Mouse (Mus musculus) right cerebral cortex, postnatal 36 days (tissue): ENCODE data around the gene Slc10a3.
"Not testable (repeated sequence)": the region's sequence is repeated elsewhere in the genome, so short reads cannot be mapped to it uniquely, and the experiment has no call there.

Source experiments
- DNase-seq, 2 experiments: peaks; one replicate each; pipeline ENCODE4 v3.0.0; 2022; ENCODE audit warnings: low spot score in 2 of 2, mixed read lengths in 1 of 2

Slc10a3 gene

DNA sequence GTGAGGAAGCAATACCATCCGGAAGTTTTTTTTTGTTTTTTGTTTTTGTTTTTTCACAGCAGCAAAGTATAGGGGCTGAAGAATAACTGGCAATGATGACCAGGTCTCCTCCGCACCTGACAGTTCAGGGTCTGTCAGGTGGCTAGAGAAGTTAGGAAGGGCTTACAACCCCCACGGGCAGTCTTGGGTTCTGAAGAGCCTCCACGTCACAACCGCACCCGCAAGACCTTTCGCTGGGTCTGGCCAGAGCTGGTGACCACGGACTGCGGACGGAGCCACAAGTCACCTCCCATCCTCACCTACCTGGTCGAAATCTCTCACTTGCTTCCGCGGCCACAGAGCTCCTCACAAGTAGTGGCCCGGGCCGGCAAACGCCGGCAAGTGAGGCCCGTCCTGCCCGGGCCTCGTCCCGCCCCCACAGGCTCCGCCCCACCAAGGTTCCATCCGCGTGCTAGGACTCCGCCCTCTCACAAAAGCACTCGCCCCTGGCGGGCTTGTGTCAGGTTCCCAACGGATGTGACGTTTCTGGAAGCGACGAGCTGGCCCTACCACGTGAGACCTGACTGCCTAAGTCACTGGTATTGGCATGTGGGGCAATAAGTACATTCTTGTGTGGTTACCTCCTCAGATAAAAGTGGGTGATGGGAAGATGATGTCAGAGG, at the start of gene Slc10a3, which contains the start of gene Ubl4a:
Slc10a3 (minus strand) TSS at position 462 of the 662 bp plus-strand sequence.
Ubl4a (minus strand) TSS at position 331 of the 662 bp plus-strand sequence.
- peak; percentile 74 to 78 for DNase-seq

DNA sequence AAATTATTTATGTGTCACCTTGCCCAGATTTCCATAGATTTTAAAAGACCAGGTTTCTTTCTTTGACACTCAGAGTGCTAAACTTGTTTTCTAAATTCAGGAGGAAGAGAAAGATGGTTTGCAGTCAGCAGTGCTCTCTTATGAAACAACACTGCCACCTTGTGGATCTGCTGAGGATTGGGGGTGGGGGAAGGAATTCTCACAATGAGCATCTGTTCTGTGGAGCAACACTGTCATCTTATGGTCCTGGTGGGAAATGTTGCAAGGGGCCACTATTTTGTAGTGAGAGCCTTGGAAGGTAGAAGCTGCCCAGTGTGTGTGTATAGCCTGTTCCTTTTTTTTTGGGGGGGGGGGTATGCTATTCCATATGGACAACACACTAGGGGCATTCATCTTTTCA, 40.2 kb upstream of the Slc10a3 start:
- peak; percentile 32 to 56 for DNase-seq

DNA sequence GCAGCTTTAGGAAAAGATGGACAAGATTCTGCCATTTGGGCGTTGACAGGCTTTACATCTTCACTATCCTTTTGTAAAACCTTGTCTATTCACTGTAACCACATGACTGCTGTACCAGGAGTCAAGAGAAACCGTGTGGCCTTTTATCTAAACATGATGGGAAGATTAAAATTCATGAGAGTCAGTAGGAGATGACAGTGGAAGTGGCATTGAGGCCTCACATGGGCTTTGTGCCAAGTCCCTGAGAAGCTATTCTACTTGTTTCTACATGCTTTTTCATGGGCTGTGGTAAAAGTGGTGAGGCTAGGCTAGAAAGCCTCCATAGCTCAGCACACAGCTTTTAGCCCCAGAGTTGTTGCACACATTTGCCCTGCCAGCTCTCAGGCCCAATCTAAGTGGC, 35.2 kb upstream of the Slc10a3 start:
- no peak for DNase-seq

DNA sequence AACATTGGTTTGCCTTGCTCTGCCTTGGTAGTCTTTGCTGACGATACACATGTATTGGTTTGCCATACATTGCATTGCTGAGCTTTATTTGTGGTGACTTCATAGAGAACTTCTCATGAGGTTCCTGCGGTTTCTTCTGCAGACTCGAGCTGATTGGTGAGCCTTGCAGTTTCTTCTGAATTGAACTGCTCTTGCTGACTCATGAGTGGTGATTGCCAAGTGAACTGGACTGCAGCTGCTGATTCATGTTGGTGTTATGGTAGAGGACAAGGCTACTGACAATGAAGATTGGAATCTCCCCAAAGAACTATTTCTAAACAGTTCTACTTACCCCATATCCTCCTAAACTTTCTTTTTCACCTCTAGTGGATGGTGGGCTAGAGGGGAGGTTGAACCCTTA, 27.0 kb upstream of the Slc10a3 start:
- no peak for DNase-seq

DNA sequence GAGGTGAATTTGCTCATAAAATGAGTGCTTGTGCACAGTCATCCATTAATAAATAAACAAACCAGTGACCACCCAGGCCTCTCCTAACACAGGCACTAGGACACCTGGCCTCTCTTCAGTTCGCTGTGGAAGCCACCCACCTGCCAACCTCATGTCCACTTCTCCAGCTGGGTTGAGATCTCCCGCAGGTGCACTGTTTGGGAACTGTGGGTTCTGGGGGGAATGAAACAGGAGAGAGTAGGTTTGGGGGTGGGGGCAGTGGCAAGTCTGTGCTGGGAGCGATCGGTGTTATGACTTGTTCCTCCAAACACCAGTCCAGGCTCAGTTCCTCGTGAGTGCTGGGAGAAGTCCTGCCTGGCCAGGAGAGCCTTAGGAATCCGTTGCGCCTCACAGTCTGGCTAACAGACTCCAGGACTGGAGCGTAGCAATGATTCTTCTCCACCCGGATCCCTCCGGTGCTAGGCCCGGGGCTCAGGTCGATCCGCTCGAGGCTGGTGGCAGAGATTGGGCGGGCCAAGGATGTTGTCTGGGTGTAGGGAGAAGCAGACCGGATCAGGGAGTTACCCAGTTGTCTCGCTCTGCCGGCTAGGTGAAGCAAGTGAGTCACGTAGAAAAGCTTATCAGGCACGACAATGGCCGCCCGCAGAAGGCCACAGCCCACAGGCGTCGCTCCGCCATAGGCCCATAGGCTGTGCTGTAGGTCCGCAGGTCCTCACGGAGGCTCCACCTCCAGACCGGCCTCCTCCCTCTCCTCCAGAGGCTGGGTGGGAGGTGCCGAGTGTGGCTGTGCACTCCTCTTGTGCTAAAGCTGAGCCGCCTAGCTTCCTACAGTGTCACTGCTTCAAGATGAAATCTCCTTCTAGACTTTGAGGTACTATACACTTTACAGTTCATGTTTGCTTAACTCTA, 19.6 kb upstream of the Slc10a3 start, which contains the start of the genes Fam3a and Ikbkg:
Fam3a (minus strand) TSS at position 738 of the 909 bp plus-strand sequence.
Ikbkg (plus strand) TSS at position 756 of the 909 bp plus-strand sequence.
- peak; percentile 80 to 84 for DNase-seq

DNA sequence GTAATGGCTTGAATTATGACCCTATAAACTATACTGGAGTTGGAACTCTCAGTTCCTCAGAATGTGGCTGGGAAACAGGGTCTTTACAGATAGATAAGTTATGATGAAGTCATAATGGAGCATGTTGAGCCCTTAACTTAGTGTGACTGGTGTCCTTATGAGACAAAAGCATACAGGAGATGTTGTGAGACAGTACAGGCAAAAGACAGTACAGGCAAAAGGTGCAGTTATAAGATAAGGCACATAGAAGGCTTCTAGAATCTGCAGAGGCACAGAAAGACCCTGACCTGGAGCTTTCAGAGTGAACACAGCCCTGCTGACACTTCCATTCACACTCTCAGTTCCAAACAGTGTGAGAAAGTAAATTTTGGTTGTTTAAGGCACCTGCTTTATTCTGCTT, 15.0 kb upstream of the Slc10a3 start:
- no peak for DNase-seq

DNA sequence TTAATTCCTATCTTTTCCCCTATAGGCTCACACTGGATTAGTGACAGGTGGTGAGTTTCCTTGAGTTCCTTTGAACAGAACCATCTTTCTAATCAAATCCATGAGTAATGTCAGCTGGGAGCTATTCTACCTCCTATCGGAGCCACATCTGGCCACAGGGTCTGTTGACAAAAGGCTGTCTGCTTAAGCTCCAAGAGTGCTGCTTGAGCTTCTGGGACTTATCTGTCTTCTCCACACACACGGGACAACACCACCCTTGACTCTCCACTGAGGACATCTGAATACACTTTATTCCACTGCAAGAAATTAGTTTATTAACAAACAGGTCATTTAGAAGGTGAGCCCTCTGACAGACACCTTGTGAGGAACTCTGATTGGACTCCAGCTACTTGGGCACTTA, 11.3 kb upstream of the Slc10a3 start:
- no peak for DNase-seq

DNA sequence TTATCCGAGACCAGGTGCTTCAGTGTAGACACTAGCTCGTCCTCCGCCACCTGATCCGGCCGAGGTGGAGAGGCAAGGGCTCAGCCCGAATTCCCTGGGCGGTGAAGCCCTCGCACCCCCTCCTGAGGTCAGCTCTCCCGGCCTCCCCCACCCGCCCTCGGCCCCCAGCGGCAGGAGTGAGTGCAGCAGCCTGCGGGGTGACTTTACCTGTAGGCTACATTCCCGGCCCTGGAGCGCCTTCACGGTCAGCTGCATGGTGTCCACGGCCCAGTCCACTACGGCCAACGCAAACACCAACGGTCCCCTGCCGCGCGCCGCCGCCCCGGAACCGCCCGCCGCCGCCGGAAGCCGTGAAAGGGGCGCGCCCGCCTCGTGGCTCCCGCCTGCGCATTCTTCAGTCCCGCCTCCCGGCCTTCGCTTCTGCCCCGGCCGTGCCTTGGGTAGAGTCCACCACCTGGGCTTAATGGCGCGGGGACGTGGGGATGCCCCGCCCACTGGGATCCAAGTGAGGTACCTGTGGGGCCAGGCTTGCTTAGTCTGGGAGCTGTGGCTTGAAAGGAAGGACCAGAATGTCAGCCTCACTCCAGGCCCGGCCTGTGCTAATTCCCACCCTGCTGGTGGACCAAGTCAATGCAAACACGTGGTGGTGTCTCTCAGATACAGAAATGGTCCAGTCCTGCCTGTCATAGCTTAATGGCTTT, 4.8 kb downstream of the Slc10a3 start:
- peak in 1 of 2 experiments; percentile 44 for DNase-seq

DNA sequence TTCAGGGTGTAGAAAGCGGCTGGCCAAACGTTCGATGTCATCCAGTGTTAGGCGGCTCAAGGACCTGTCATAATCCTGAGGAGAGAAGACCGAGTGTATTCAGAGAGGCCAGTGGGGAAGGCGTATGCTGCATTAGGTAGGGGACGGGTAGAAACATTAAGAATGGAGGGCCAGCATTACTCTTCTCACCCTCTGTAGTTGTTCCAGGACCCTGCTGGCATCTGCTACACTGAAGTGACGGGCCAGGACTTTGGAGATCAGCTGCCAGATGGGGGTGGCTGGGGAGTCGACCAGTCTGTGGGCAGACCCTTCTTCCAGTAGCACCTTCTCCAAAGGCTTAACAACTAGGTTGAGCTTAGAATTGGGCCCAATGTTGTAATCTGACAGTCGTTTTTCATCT, 5.6 kb downstream of the Slc10a3 start:
- no peak for DNase-seq

DNA sequence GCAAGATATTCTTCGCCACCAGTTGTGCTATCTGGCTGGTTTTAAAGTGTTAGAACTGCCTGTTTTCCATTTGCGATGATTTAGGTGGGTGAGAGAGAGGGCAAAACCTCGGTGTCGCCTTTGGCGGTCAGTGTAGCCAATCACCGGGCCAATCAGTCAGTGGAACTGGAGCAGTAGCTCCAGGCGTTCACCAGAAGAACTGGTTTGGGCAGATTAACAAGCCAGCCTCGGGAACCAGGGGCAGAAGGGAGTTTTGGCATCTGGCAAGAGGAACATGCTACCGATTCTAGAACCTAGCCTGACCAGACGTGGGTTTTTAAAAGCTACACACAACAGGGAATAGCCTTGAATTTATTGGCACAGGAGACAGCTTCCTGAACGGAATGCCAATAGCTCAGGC, 14.0 kb downstream of the Slc10a3 start:
- no peak for DNase-seq

DNA sequence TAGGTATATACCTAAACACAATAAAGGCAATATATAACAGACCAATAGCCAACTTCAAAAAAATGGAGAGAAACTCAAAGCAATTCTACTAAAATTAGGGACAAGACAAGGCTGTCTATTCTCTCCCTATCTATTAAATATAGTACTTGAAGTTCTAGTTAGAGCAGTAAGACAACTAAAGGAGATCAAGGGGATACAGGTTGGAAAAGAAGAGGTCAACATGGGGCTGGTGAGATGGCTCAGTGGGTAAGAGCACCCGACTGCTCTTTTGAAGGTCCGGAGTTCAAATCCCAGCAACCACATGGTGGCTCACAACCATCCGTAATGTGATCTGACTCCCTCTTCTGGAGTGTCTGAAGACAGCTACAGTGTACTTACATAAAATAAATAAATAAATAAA, 16.1 kb downstream of the Slc10a3 start:
- DNase-seq, result not testable (repeated sequence)

DNA sequence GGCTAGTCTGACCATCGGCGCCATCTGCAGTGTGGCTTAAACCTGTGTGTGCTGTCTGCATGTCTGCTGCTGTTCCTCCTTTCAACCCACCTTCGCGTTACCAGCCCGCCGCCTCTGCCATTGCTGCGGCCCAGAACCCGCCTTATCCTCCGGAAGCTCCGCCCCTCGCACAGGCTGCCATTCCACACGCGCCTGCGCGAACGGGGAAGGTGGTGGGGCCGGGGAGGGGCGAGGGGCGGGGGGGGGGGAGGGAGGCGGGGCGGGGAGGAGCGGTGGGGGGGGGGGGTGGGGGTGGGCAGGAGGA, 19.7 kb downstream of the Slc10a3 start, which contains the start of gene Lage3:
Lage3 (minus strand) TSS at position 152 of the 304 bp plus-strand sequence.
- peak; percentile 64 to 71 for DNase-seq

DNA sequence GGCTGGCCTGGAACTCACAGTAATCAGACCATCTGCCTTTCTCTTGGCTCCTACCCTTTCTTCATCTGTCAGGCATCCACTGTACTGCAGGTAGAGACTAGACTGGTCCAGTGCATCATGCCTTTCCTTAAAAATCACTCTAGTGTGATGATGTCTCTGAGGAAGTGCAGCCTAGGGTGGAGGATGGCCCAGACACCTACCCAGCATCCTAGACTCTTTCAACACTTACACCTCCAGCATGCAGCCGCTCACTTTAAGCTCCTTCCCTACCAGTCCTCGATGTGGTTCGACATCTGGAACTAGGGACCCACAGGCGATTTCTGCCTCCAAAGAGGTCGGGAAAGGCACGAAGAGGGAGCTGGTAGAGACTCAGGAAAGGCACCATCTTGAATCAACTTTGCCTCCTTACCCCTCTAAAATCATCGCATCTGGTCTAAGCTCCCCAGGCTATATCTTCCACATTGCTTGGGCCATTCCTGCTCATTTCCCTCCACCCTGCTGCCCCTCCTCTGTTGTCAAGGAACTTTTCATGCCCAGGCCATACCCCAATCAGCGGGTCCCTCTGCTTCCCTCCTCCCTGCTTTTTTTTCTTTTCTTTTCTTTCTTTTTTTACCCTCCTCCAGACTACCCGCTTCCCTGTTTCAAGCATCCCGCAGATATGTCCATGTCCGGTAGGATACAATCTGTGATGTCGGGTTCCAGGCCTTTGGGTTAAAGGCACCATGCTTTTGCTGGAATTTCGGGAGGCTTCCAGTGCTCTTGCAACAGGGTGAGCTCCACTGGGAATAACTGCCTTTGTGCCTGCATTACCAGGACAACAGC, 20.3 kb downstream of the Slc10a3 start:
- DNase-seq, result no peak

DNA sequence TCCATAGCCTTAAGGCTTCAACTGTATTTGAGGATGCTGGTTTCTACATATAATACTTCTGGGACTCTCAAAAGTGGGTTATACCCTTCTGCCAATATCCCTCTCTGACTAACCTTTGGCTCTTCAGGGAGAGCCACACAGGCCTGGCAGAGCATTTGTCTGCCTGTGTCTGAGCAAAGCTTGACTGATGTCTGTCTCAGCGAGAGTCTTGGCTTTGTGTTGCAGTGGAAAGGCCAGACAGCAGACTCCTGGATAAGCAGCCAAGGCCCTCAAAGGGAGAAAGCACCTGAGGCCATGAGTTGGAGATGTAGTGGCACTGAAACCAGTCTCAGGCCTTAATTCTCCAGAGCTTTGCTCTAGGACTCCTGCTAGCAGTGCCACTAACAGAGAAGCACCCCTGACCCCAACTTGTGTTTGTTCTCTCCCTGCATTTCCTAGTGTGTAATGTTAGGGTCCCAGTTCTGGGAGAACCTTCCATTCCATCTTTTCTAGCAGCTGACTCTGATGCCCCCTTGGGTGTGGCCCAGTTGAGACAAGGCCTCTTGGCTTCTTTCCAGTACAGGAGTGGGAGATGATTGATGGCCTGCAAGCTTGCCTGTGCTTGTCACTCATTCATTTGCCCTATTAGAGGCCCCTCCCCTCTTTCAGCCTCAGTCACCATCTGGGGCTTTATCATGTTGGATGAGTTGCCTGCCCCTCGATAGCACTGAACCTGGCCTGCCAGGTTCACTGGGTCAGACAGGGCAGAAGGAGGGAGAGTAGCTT, 42.8 kb downstream of the Slc10a3 start:
- DNase-seq, result no peak

DNA sequence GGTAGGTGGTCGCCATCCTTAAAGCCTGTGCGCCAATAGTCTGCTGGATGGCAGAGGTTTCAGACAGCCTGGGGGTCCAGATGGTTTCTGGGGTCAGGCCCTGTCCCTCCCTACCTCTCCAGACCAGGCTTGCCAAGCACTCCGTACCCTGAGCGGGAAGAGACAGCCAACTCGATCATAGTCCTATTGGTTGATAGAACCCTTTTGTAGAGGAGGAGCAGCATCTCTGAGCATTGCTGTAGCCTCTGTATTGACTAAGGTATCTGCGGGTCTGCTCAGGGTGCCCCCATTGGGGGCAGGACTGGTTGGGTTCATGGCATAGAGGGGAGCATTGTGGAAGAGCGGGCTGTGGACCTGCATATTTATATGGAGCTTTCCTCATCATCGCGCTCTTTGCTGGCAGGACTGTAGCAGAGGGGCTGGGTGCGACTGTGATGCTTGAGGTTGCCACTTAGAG, 43.9 kb downstream of the Slc10a3 start:
- DNase-seq, result no peak

DNA sequence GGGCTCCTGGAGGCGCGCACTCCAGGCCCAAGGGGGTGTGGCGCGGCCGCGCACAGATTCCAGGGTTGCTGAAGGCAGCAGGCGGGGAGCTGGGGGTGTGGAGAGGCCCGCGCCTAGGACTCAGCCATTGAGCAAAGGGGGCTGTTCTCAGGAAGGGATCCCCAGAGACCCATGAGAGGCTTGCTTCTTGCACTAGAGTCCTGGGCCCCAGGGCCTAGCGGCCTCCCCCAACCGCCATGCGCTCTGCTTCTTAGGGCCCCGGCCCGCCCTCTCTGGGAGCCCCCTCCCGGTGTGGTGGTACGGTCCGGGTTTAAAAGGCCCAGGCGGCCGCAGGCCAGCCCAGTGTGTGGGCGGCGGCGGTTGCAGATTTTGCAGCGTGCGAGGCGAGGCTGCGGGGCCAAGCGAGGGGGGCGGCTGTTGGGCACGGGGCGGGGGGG, 44.4 kb downstream of the Slc10a3 start, which contains the start of gene Plxna3:
Plxna3 (plus strand) TSS at position 342 of the 437 bp plus-strand sequence.
- DNase-seq, result peak in 1 of 2 experiments; percentile 36
